Mouse (Mus musculus) C2C12 (cell line): ENCODE results near the gene Wdr11.

Experiments
- CEBPB ChIP-seq: IDR thresholded peaks from one replicate; pipeline ENCODE4 v1.6.1; 2011; ENCODE audit warnings: low read depth, mild to moderate bottlenecking, control low read depth, moderate library complexity
- CTCF ChIP-seq: IDR thresholded peaks from one replicate; pipeline ENCODE4 v1.5.1; 2011; ENCODE audit not compliant: control insufficient read depth, insufficient read depth, insufficient read length
- FOSL1 ChIP-seq: IDR thresholded peaks from one replicate; pipeline ENCODE4 v1.8.0; 2011; ENCODE audit warnings: mild to moderate bottlenecking, low read length; ENCODE audit not compliant: poor library complexity, insufficient read depth, severe bottlenecking
- MAX ChIP-seq: IDR thresholded peaks from one replicate; pipeline ENCODE4 v1.6.1; 2011; ENCODE audit warnings: mild to moderate bottlenecking, control low read depth
- USF1 ChIP-seq: IDR thresholded peaks from one replicate; pipeline ENCODE4 v1.6.1; 2011; ENCODE audit warnings: low read depth, mild to moderate bottlenecking, control low read depth, moderate library complexity

- TF ChIP-seq CTCF: no peak
- no peak for TF ChIP-seq USF1
- no peak for TF ChIP-seq FOSL1
- no peak for TF ChIP-seq MAX
- no peak for TF ChIP-seq CEBPB
These were observed 87.3 kb downstream of the Wdr11 start for GRCm38 (mm10) chr7:129678972-129679371.
